Mouse (Mus musculus) midbrain, embryonic 12.5 days (tissue): Measurements from ENCODE around the gene Nrg3. TPM values are rescaled to one million over a fixed set of nuclear protein-coding genes. Genes with fewer than 3 reads are reported as not detected.

ENCODE experiments used
- ATAC-seq: fragments of 200-750 bp; cut with Nextera tagmentation; 2 replicates; pipeline ENCODE4 v1.8.0; 2017; ENCODE audit warnings: low read depth, moderate TSS enrichment, moderate library complexity; ENCODE audit not compliant: low FRiP score
- H3K27ac ChIP-seq: fragments of 300-500 bp; sonication (generic); replicated peaks from 2 replicates; pipeline ENCODE4 v1.5.1; 2016; ENCODE audit warnings: mild to moderate bottlenecking
- H3K27me3 ChIP-seq: fragments of 300-500 bp; sonication (generic); 2 replicates; pipeline ENCODE4 v1.6.1; 2016; ENCODE audit warnings: mild to moderate bottlenecking
- H3K36me3 ChIP-seq: fragments of 300-500 bp; sonication (generic); 2 replicates; pipeline ENCODE4 v1.6.1; 2016
- H3K4me1 ChIP-seq: fragments of 300-500 bp; sonication (generic); 2 replicates; pipeline ENCODE4 v1.6.1; 2016
- H3K4me2 ChIP-seq: fragments of 300-500 bp; sonication (generic); replicated peaks from 2 replicates; pipeline ENCODE4 v1.6.1; 2016; ENCODE audit warnings: mild to moderate bottlenecking, moderate library complexity
- H3K4me3 ChIP-seq: fragments of 300-500 bp; sonication (generic); 2 replicates; pipeline ENCODE4 v1.5.1; 2016; ENCODE audit warnings: mild to moderate bottlenecking
- H3K9ac ChIP-seq: fragments of 300-500 bp; sonication (generic); replicated peaks from 2 replicates; pipeline ENCODE4 v1.6.1; 2016; ENCODE audit warnings: mild to moderate bottlenecking, moderate library complexity
- H3K9me3 ChIP-seq: fragments of 300-500 bp; sonication (generic); 2 replicates; pipeline ENCODE4 v1.6.1; 2016; ENCODE audit warnings: mild to moderate bottlenecking
- WGBS: fragments of 180-500 bp; shearing (Covaris S2); methylation state at CpG from one replicate; pipeline ENCODE4 v1.1.7; 2016; 5-methylcytosine and 5-hydroxymethylcytosine counted together
- polyA plus RNA-seq: library from polyadenylated mRNA; unstranded; fragments of >200 nt; fragmentation: Nextera tagmentation; extraction: Ambion mirVana; gene quantifications from 2 replicates; pipeline ENCODE4 v1.2.1, GENCODE M21; 2016

The Nrg3 gene
- polyA plus RNA-seq: 3.7 and 4.2 TPM in 2 replicates

DNA sequence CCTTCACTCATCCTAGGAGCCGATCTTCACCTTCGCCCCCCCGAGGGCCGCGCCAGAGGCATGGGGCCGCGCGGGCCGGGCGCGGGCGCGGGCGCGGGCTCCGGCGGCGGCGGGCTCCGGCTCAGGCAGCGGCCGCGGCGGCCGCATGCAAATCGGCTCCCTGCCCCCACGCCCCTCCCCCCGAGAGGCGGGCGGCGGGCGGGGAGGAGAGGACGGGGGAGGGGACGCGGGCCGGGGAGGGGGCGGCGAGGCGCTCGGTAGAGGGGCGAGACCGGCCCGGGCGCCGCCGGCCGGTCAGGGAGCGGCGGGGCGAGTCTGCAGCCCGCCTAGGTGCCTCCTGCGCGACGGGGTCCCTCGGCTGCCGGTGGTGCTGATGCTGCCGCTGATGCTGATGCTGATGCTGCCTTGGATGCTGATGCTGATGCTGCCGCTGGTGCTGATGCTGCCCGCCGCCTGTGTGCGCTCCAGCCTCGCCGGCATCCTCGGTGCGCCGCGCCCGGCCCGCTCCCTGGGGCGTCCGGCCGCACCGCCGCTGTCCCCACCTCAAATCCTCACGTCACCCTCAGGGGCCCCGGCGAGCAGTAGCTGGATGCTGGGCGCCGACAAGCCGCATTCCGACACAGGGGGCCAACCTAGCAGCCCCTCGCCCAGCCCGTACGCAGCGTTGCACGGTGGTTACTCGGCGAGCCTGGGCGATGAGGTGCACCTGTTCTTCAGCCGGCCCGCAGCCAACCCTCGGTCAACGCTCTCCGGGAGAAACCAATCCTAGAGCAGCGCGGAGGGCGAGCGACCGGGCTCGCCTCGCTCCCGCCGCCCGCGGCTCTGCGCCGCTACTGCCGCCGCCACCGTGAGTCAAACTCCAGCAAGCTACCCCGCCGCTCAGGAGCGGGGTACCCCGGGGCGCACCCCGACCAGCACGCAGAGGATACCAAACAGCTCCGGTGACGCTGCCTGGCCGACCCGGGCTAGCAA, at the start of gene Nrg3:
Nrg3 (minus strand) TSS at position 299 of the 972 bp plus-strand sequence.
- Histone ChIP-seq H3K9ac (peak within 1 kb of the TSS; percentile 73), H3K27ac (peak within 1 kb of the TSS; percentile 89), H3K36me3 (no peaks in the 10 kb centered on the region), H3K27me3 (peaks cover 50% of the 10 kb centered on the region), H3K9me3 (no peaks in the 10 kb centered on the region), H3K4me2 (peak within 1 kb of the TSS; percentile 90), H3K4me3 (peak within 1 kb of the TSS; percentile 73), H3K4me1 (peaks cover 19% of the 10 kb centered on the region; the same call in 1 of the 2 replicates)
- WGBS: under 1% methylated on average over 83 of the region's 121 CpGs
- ATAC-seq: peak; percentile 78

DNA sequence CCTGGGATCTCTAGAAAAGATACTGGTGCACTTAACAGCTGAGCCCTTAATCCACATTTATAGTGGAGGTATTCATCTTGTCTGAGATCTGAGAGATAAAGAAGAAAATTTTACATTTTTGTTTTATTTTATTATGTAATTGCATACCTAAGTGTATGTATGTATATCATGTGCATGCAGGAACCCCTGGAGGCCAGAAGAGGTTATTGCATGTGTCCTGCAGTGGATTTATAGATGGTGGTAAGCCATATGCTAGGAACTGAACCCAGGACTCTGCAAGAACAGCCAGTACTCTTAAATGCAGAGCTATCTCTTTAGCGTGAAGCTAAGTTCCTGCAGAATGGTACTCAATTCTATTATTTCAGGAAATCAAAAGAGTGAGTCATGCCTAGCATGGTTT, 36.1 kb upstream of the Nrg3 start:
- Histone ChIP-seq H3K9ac (no peak overlapping the region), H3K4me3 (no peak overlapping the region), H3K27me3 (no peaks in the 10 kb centered on the region), H3K27ac (no peak overlapping the region), H3K9me3 (no peaks in the 10 kb centered on the region), H3K36me3 (no peaks in the 10 kb centered on the region), H3K4me2 (no peak overlapping the region), H3K4me1 (no peaks in the 10 kb centered on the region)
- no peak for ATAC-seq
- WGBS: 80% methylated on average over 1 of the region's 1 CpGs

DNA sequence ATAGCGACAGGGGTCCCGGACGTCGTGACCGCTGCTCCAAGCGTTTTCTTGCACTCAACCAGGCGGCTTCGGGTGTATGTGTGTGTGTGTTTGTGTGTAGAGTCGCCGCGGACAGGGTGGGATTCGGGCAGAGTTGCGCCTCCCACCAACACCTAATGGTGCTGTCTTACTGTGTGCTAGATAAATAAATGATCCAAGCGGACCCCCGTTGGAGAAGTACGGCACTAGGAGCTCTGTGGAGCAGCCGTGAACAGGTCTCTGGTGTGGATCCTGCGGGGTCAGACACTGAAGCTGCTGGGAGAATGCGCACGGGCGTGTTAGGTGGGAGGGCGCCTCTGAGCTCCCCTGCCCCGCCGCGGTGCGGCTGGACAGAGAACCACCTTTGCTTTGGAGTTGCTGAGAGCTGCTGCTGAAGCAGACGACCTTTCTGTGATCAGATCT, 903 bp upstream of the Nrg3 start:
- peak overlapping the region; percentile 73 for H3K4me3 ChIP-seq
- peak overlapping the region; percentile 89 for H3K27ac ChIP-seq
- no peaks in the 10 kb centered on the region for H3K9me3 ChIP-seq
- H3K27me3 ChIP-seq: peaks cover 50% of the 10 kb centered on the region
- H3K36me3 ChIP-seq: no peaks in the 10 kb centered on the region
- ATAC-seq: peak; percentile 28
- whole genome bisulfite sequencing: 1% methylated on average over 27 of the region's 27 CpGs
- H3K4me1 ChIP-seq: peaks cover 19% of the 10 kb centered on the region; the same call in 1 of the 2 replicates
- H3K4me2 ChIP-seq: peak overlapping the region; percentile 90
- peak overlapping the region; percentile 73 for H3K9ac ChIP-seq

DNA sequence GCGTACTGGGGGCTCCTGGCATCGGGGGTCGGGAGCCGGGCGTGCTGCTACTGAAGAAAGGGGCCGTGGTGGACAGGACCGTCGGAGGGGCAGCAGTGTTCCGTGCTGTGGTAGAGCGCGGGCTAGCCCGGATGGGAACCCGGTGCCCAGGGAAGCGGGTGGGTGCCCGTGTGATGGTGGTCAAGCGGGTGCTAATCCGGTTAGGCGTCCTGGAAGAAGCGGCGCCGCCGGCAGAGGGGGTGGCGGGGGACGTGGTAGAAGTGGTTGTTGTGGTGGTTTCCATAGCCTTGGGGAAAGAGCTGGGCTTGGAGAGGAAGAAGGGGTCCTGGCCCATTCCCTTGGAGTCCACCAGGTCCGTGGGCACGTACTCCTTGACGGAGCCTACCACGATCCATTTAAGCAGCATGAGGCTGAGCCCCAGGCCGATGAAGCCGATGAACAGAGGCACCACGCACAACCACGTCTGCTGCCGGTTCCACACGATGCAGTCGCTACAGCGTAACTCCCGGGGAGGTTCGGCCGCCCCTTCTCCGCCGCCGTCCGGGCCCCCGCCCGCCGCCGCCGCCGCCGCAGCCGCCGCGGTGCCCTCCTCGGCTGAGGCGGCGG, 639 bp downstream of the Nrg3 start:
- peaks cover 50% of the 10 kb centered on the region for H3K27me3 ChIP-seq
- 1% methylated on average over 47 of the region's 56 CpGs for WGBS

DNA sequence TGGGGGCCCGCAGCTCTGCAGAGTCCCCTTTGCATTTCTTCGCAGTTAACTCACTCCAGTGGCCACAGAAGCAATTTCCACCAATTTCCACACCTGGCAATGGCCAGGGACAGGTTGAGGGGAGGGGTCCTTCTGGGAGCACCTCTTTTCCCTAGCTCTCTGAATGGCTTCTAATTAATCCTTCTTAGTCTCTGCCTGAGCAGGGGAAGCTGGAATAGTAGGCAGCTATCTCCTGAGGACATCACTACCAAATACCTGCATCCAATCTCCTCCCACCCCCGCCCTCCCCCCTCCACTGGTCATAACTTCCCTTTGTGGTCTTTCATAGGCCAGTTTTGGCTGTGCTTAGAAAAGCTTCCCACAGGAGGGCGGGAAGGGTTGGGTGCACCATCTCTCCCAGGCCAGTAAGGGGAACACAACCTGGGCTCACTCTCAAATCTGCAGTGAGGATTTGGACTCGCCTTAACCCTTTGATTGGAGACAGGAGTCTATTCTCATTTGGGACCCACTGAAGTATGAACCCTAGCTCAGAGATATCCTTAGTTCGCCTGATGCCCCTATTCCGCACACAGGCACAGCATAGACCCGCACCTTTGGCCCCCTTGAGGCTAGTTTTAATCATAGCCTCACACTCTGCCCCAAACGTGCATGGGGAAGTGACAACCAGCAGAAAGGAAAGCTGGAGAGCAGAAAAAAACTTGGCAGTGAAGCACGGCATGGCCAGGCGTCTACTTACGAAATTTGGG, 1.5 kb downstream of the Nrg3 start:
- H3K27me3 ChIP-seq: peaks cover 50% of the 10 kb centered on the region
- WGBS: 3% methylated on average over 12 of the region's 12 CpGs
- no peaks in the 10 kb centered on the region for H3K36me3 ChIP-seq
- ATAC-seq: 0 out of 2 replicates have a peak, but pooled peaks have one; percentile 10
- no peaks in the 10 kb centered on the region for H3K9me3 ChIP-seq
- H3K4me2 ChIP-seq: peak overlapping the region; percentile 90
- H3K4me3 ChIP-seq: peak overlapping the region; percentile 73
- peak overlapping the region; percentile 73 for H3K9ac ChIP-seq
- peaks cover 19% of the 10 kb centered on the region; the same call in 1 of the 2 replicates for H3K4me1 ChIP-seq
- peak overlapping the region; percentile 89; the same call in 1 of the 2 replicates for H3K27ac ChIP-seq

More for the DNA sequence above, 639 bp downstream of the Nrg3 start:
- peaks cover 19% of the 10 kb centered on the region; the same call in 1 of the 2 replicates for H3K4me1 ChIP-seq
- H3K4me2 ChIP-seq: peak overlapping the region; percentile 90
- H3K9ac ChIP-seq: peak overlapping the region; percentile 73
- peak overlapping the region; percentile 73 for H3K4me3 ChIP-seq
- peak overlapping the region; percentile 89 for H3K27ac ChIP-seq
- H3K36me3 ChIP-seq: no peaks in the 10 kb centered on the region
- ATAC-seq: peak; percentile 34
- H3K9me3 ChIP-seq: no peaks in the 10 kb centered on the region

DNA sequence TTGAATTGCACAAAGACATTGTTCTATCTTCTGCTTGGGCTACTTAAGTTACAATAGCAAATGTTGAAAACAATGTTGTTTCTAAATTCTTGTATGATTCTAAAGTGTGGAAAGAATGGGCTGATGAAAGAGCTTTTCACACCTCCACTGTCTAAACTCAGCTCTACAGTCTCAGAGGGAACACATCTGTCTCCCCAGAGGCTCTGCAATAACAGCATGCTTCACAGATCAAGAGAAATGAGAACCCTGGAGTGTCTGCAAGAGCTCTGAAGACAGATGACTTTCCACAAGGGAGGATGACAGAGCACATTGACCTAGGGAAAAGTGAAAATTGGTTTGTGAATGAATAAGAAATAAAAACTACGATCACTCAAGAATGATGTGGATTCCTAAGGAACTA, 27.4 kb downstream of the Nrg3 start:
- no peaks in the 10 kb centered on the region for H3K36me3 ChIP-seq
- no peak overlapping the region for H3K4me3 ChIP-seq
- no peak for ATAC-seq
- WGBS: 93% methylated on average over 1 of the region's 1 CpGs
- no peaks in the 10 kb centered on the region for H3K27me3 ChIP-seq
- H3K9me3 ChIP-seq: no peaks in the 10 kb centered on the region
- H3K27ac ChIP-seq: no peak overlapping the region
- no peak overlapping the region for H3K4me2 ChIP-seq
- H3K9ac ChIP-seq: no peak overlapping the region
- no peaks in the 10 kb centered on the region for H3K4me1 ChIP-seq

DNA sequence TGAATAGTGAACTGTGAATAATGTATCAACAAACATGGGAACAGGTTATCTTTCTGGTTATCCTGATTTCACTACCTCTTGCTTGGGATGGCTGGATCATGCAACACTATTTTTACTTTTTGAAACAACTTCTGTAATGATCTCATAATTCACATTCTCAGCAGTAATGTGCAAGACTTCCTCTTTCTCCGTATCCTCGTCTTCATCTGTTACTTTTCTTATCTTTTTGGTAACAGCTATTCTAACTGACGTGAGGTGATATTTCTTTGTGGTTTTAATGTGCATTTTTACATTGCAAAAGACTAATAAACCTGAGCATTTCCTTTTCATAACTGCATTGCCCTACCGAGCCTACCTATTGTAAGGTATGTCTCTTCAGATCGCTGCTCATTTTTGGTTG, 44.4 kb downstream of the Nrg3 start:
- ATAC-seq: no peak
- no peaks in the 10 kb centered on the region for H3K4me1 ChIP-seq
- H3K36me3 ChIP-seq: no peaks in the 10 kb centered on the region
- H3K4me2 ChIP-seq: no peak overlapping the region
- no peaks in the 10 kb centered on the region for H3K27me3 ChIP-seq
- no peaks in the 10 kb centered on the region for H3K9me3 ChIP-seq
- WGBS: 94% methylated on average over 5 of the region's 5 CpGs
- H3K27ac ChIP-seq: no peak overlapping the region
- no peak overlapping the region for H3K9ac ChIP-seq
- no peak overlapping the region for H3K4me3 ChIP-seq

DNA sequence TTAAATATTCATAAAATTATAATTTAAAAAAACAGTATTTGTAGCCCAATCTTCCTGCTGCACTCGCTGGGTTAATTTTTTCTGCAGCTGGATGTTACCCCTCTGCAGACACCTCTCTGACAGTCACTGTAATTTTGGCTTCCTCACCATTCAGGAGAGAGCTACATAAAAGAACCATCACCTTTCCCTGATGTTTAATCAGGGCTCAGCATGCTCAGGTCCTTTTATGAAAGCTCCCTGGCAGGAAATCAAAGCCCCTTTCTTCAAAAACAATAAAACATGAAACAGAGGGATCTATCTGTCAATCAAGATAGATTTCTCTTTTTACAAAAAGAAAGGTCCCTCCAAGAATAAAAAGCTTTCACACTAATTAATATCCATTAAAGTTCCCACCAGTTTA, 51.0 kb downstream of the Nrg3 start:
- Histone ChIP-seq H3K9me3 (no peaks in the 10 kb centered on the region), H3K27me3 (no peaks in the 10 kb centered on the region), H3K36me3 (no peaks in the 10 kb centered on the region), H3K9ac (no peak overlapping the region), H3K27ac (no peak overlapping the region), H3K4me2 (no peak overlapping the region), H3K4me1 (peaks cover 3% of the 10 kb centered on the region; the same call in 1 of the 2 replicates), H3K4me3 (no peak overlapping the region)
- no peak for ATAC-seq
- WGBS: 24% methylated on average over 1 of the region's 1 CpGs

DNA sequence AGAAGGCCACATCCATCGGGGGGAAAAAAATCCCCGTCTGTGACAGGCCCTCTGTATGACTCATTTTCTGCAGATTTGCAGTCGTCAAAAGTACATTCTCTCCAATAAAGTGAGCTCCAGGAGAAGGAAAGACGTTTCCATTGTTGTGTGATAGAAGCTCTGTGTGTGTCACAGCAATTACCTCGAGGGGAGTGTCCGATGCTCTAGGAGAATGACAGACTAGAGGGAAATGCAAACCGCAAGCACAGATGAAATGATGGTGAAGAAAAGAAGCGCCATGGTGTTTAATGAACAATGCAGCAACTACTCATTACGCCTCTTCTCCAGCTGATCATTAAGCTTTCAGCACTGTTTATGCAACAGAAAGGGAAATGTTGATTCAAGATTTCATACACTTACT, 59.6 kb downstream of the Nrg3 start:
- H3K36me3 ChIP-seq: no peaks in the 10 kb centered on the region
- no peaks in the 10 kb centered on the region for H3K9me3 ChIP-seq
- WGBS: 60% methylated on average over 9 of the region's 9 CpGs
- no peak overlapping the region for H3K4me2 ChIP-seq
- no peak overlapping the region for H3K27ac ChIP-seq
- no peaks in the 10 kb centered on the region for H3K27me3 ChIP-seq
- no peaks in the 10 kb centered on the region for H3K4me1 ChIP-seq
- peak; percentile 34; the same call in 1 of the 2 replicates for ATAC-seq
- H3K9ac ChIP-seq: no peak overlapping the region
- H3K4me3 ChIP-seq: no peak overlapping the region

DNA sequence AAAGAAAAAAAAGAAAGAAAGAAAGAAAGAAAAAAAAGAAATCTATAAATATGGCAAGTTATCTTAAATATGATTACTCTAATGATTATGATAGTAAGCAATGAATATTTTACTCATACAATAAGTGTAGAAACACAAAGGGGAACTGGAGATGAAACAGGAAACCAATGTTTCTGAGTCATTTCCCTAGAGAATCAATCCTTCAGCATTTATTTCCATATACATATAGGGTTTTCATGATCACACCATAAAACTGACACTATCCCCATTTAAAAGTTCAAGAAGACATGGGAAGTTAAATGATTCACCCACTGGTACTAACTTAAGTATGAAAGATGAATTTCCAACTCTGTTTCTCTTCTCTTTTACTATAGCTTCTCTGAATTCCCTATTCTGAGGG, 86.0 kb downstream of the Nrg3 start:
- Histone ChIP-seq H3K36me3 (no peaks in the 10 kb centered on the region), H3K9ac (no peak overlapping the region), H3K27ac (no peak overlapping the region), H3K4me2 (no peak overlapping the region), H3K9me3 (no peaks in the 10 kb centered on the region), H3K27me3 (no peaks in the 10 kb centered on the region), H3K4me3 (no peak overlapping the region), H3K4me1 (no peaks in the 10 kb centered on the region)
- no peak for ATAC-seq

DNA sequence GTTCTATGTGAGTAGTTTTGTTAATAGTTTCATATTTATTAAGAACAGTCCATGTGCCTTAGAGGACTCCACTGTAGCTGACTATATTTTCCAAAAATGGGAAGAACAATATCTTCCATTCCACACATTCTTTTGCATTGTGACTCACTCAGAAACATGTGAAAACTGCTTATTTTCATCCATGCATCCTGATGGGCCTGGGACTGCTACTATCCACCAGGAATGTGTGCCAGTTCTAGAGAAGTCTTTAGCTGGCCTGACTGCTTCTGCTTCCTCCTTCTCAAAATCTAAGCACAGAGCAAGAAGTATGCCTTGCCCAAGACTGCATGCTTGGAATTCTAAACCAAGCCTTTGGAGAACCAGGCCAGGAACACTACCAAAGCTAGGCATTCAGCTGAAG, 91.6 kb downstream of the Nrg3 start:
- Histone ChIP-seq H3K36me3 (no peaks in the 10 kb centered on the region), H3K4me3 (no peak overlapping the region), H3K27me3 (no peaks in the 10 kb centered on the region), H3K4me1 (no peaks in the 10 kb centered on the region), H3K9me3 (no peaks in the 10 kb centered on the region), H3K4me2 (no peak overlapping the region), H3K27ac (no peak overlapping the region), H3K9ac (no peak overlapping the region)
- ATAC-seq: no peak
